Mouse (Mus musculus): Measurements from ENCODE around the gene Treh.

Gene Treh

GRCm38 (mm10) chr9:44715705-44716362 is 42.8 kb downstream of the Treh start:
- no peak for DNase-seq (ENCODE audit: low spot score)

- DNase-seq (ENCODE audit: low spot score) = no peak
Observed at GRCm38 (mm10) chr9:44716997-44717821, 44.2 kb downstream of the Treh start.

DNA sequence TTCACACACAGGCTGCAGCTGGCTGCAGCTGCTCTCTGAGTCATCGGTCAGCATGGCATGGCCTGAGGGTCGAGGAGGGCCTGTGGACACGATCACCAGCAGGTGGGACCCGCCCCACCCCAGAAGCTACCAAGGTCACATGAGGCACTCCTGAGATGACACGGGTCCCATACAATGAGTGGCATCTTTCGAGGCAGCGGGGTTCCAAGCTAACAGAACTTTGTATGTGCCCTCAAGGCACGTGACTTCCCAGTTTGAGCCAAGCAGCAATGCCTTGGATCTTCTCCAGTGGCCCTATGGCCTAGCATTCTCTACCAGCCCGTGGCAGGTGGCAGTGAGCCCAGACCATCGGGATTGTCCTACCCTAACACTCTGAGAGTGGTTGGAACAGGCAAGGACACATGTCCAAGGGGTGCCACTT is 44.8 kb downstream of the Treh start:
- no peak for DNase-seq (ENCODE audit: low spot score)

DNA sequence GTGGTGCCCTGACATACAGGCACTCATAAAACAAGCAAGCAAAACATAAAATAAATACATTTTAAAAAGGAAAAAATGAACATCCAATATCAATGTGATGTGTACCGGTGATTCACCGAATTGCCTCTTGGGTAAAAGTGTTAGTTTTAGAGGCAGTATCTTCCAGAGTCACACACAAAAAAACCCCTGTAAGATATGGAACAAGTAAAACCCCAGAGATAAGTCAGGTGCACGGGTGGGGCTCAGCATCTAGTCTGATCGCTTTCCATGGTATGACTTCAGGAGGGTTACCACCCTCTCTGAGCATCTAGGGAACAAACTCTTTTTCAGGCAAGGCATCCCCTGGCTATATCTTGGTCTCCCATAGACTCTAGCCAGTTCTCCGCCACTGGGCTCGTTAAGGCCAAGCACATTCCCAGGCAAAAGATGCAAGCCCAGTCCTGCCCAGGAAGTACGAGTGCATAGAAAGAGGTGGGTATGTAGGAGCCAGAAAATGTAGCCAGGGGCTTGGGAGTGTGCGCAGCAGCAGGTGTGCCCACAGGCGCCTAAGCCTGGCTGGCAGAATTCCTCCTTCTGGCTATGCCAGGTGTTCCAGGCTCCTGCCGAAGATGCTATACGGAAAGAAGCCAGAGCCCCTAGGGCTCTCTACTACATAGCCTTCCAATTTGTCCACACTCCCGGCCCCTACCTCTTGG is 46.1 kb downstream of the Treh start:
- DNase-seq (ENCODE audit: low spot score) = no peak

DNA sequence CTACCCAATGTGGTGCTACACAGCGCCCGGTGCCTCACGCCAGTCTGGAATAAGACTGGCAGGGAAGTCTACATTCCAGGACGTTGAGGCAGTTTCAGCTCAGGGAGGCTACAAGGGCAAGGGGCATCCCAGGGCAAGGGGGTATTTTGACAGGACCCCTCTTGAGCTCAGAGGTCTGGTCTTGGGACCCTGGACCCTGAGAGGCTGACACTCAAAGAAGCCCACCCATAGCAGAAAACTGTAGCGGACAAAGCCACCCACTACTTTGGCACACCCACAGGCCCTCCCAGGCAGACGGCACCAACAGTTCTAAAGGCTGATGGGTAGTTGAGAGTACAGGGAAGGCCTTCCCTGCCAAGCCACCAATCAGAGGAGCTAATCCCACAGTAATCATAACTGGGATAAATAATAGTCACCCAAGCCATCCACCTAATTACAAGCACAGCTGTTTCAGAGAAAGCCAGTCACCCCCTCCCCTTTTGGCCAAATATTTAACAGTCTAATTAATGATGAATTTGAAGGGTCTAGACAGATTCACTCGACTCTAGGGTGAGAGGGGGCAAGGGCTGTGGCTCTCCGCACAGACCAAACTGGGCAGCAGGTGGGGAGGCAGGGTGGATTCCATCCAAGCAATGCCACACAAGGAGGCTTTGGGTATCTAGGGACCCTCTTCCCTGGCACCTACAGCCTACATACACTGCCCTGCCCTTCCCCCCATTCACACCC is 46.8 kb downstream of the Treh start:
- no peak for DNase-seq (ENCODE audit: low spot score)

DNA sequence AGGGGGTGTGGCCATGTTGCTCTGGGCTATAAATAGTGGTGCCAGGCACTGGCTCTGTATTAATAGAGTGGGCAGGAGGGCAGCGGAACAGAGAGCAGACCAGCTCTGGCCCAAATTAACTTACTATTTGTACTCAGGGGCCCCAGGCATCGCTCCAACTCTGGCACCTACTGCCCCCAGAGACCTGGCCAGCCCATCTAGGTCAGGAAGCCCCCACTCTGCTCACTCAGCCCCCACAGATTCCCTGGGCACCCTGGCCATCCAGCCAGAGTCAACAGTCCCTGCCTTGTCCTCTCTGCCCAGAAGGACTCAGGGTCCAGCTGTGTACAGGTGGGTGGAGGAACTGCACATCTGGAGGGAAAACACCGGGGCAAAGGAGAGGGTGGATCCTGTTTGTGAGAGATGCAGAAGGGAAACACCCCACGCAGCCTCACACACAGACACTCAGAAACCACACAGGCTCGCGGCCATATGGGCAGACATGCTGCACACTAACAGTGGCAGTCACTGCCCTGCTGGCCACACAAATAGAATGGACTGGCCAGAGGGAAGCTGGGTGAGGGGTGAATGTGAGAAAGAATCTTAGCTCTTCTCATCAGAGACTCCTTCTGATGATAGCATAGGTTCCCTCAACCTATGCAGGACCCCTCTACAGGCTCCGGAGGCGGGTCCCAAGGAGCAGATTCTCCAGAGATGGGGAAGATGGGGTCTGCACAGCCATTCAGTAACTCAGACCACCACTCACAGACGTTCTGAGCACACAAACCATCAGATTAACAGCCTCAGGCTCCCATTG is 47.5 kb downstream of the Treh start:
- DNase-seq (ENCODE audit: low spot score) = peak; percentile 41

- DNase-seq (ENCODE audit: low spot score) = peak; percentile 88
Observed at GRCm38 (mm10) chr9:44721154-44721876, 48.3 kb downstream of the Treh start.

- DNase-seq (ENCODE audit: low spot score) = no peak
Observed at GRCm38 (mm10) chr9:44721877-44722186, 48.8 kb downstream of the Treh start.

GRCm38 (mm10) chr9:44722575-44722974 is 49.5 kb downstream of the Treh start:
- no peak for DNase-seq (ENCODE audit: low spot score)

DNA sequence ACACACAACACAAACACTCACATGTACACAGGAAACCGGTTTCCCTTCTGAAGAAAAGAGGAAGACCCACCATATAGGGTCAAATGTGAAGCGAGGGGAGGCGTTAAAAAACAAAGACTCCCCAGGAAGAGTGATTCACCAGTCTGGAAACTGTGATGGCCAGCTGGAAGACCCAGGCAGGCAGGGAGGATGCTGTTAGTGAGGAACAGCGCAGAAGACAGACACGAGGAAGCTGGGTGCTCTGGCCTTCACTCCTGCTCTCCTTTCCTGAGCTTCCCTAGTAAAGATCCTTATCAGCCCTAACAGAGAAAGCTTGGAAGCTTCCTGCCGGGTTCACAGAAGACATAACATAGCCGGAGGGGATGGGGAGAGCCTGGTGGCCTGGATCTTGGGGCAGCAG is 50.0 kb downstream of the Treh start:
- no peak for DNase-seq (ENCODE audit: low spot score)

- no peak for DNase-seq (ENCODE audit: low spot score)
Observed at GRCm38 (mm10) chr9:44723521-44724041, 50.5 kb downstream of the Treh start.

DNA sequence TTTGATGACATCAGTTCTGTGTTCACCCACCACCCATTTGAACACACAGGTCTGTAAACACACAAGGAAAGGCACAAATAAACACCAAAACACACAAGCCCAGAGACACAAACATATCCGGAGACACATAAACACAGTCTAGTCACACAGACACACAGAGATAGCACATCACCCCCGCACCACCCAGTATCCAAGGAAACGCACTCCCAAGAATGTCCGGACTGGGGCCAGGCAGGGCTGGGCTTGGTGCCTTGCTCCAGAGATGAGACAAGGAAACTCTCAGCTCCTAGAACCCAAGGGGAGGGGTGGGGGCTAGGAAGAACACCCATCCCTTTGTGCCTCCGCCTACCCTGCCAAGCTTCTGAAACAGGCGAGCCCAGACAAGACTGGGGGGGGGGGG is 51.2 kb downstream of the Treh start:
- DNase-seq (ENCODE audit: low spot score) = no peak

DNA sequence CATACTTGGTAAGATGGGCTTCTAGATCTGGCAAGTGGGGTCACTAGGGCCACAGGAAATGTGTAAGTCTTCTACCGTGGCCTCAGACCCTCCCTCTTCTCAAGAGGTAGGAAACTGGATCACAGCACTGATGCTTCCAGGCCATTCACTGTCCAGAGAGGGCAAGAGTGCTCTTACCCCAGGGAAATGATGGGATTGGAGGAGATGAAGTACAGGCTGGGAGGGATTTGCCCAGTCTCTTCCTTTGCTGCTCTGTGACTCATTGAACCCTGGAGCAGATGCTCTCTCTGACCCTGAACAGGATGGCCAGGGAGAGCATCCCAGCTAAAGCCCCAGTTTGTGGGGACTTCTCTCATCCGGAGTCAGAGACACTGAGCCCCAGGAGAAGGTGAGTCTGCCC is 51.6 kb downstream of the Treh start:
- no peak for DNase-seq (ENCODE audit: low spot score)

DNA sequence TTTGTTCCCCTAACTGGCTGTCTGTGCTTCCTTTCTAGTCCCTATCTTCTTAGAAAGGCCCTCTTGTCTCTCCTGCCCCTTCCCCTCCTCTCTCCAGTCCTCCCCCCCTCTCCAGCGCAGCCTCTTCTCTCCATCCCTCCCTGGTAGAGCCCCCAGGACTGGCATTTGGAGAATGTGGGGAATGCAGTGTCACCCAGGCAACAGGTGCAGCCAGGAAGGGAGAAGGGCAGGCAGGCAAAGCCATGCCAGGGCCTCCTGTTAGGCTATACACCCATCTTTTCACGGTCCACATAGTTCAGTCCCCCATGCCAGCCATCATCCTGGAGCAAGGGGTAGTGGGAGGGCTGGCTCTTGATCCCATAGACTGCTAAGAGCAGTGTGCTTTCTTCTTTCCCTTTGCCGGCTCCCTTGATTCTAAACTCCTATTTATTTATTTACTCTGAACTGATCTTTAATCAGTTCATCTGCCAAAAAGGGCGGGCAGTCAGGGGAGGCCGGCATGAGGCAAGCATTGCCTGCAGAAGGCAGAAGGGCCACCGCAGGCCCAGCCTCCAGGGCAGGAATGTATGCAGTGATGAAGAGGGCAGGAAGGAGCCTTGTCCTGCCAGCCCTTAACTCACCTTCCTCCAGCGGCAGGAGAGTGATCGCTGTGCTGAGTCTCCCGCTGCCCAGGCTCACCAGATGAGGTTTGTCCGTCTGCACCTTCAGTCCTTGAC is 53.6 kb downstream of the Treh start:
- DNase-seq (ENCODE audit: low spot score) = no peak

DNA sequence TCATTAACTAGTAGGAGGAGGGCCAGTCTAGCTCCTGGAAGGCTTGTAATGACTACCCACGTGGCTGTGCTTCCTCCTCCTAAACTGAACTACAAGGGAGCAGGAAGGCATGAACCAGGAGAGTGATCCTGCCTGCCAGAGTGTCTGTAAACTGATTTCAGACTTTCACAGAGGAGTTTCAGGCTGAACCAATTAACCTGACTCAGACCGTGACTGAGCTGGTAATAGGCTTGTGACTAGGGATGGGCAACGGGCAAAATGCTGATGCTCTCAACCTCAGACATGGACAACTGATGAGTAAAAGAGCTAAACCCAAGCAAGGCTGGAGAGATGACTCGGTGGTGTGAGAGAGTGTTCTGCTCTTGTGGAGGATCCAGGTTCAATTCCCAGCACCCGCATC is 54.4 kb downstream of the Treh start:
- DNase-seq (ENCODE audit: low spot score) = no peak

DNA sequence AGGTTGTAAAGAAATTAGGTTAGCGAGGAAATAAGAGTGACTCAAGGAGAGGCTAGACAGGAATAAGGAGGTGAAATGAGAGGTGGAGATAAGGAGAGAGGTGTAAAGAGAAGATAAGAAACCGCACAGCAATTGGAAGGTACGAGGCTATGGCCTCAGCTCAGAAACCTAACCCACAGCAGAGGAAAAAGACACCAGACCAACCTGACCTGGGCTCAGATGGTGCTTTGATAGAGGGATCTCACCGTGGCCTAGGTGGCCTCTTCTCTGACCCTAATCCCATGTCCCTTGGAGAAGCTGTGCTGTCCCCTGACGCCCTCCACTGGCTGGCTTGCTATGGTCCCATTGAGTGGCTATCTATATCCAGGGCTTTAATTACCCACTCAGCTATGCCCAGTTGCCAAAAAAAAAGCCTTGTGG is 59.1 kb downstream of the Treh start:
- DNase-seq (ENCODE audit: low spot score) = no peak

DNA sequence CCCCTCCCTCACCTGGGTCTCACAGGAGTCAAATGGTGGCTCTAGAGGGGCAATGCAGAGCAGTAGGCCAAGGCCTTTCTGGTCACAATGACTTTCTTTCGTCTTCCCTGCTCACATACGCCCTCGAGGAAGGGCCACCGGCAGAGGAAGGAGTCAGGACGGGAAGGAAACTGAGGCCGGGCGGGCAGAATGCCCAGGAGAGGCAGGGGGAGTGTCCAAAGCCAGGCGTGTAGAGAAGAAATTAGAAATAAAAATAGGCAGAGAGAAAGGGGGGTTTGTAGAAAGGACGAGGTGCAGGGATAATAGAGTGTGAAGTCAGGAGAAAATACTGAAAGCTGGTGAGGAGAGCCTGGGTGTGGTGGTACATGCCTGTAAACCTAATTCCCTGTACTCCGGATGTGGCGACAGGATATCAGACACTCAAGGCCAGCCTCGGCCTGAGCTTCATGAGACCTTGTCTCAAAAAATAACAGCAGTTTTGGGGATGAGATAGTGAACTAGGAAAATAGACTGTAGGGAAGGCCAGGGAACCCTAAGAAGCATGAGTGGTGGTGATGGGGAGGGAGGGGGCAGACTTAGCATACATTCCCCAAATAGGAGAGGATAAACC is 60.0 kb downstream of the Treh start:
- DNase-seq (ENCODE audit: low spot score) = no peak

GRCm38 (mm10) chr9:44733671-44734523 is 60.9 kb downstream of the Treh start:
- DNase-seq (ENCODE audit: low spot score) = no peak

Data from embryo, embryonic 10 days (tissue).